Mouse (Mus musculus) forebrain, embryonic 16.5 days (tissue): Measurements from ENCODE around the gene Trem3. TPM values are rescaled to one million over a fixed set of nuclear protein-coding genes. Genes with fewer than 3 reads are reported as not detected.

Experiments
- ATAC-seq: fragments of 200-750 bp; cut with Nextera tagmentation; 2 replicates; pipeline ENCODE4 v1.8.0; 2017; ENCODE audit warnings: mild to moderate bottlenecking, moderate library complexity
- H3K27ac ChIP-seq: fragments of 300-500 bp; sonication (generic); 2 replicates; pipeline ENCODE4 v1.5.1; 2014; ENCODE audit warnings: low read length, control low read depth
- H3K27me3 ChIP-seq: fragments of 300-500 bp; sonication (generic); replicated peaks from 2 replicates; pipeline ENCODE4 v1.6.1; 2014; ENCODE audit warnings: low read length; ENCODE audit not compliant: control insufficient read depth, insufficient read depth
- H3K36me3 ChIP-seq: fragments of 300-500 bp; sonication (generic); 2 replicates; pipeline ENCODE4 v1.6.1; 2014; ENCODE audit not compliant: control insufficient read depth, insufficient read depth
- H3K4me1 ChIP-seq: fragments of 300-500 bp; sonication (generic); replicated peaks from 2 replicates; pipeline ENCODE4 v1.6.1; 2014; ENCODE audit warnings: low read length; ENCODE audit not compliant: control insufficient read depth, insufficient read depth
- H3K4me2 ChIP-seq: fragments of 300-500 bp; sonication (generic); 2 replicates; pipeline ENCODE4 v1.6.1; 2014; ENCODE audit warnings: mild to moderate bottlenecking, low read length, control low read depth
- H3K4me3 ChIP-seq: fragments of 300-500 bp; sonication (generic); replicated peaks from 2 replicates; pipeline ENCODE4 v1.5.1; 2014; ENCODE audit warnings: mild to moderate bottlenecking, low read length, control low read depth
- H3K9ac ChIP-seq: fragments of 300-500 bp; sonication (generic); replicated peaks from 2 replicates; pipeline ENCODE4 v1.6.1; 2014; ENCODE audit warnings: low read depth, low read length, control low read depth
- H3K9me3 ChIP-seq: fragments of 300-500 bp; sonication (generic); 2 replicates; pipeline ENCODE4 v1.6.1; 2016; ENCODE audit warnings: low read length; ENCODE audit not compliant: control insufficient read depth
- WGBS: fragments of 180-500 bp; shearing (Covaris S2); extraction: QIAGEN DNeasy Blood & Tissue Kit; methylation state at CpG from one replicate; pipeline ENCODE4 v1.1.7; 2014; 5-methylcytosine and 5-hydroxymethylcytosine counted together
- polyA plus RNA-seq: library from polyadenylated mRNA; unstranded; fragments of >200 nt; fragmentation: Nextera tagmentation; extraction: Ambion mirVana; gene quantifications from 2 replicates; pipeline ENCODE4 v1.2.1, GENCODE M21; 2015

Gene Trem3
- not detected in 2 replicates for polyA plus RNA-seq

- Histone ChIP-seq H3K9ac (no peak within 1 kb of the TSS), H3K36me3 (no peaks in the 10 kb centered on the region), H3K4me3 (no peak within 1 kb of the TSS), H3K4me2 (no peak within 1 kb of the TSS), H3K4me1 (no peaks in the 10 kb centered on the region), H3K9me3 (no peaks in the 10 kb centered on the region), H3K27me3 (no peaks in the 10 kb centered on the region), H3K27ac (no peak within 1 kb of the TSS)
- 85% methylated on average over 11 of the region's 11 CpGs for WGBS
- ATAC-seq: no peak
These were observed at the start of gene Trem3 for GRCm38 (mm10) chr17:48247221-48247928. Gene Trem3, plus strand, starts transcription at chr17:48247777.

- Histone ChIP-seq H3K9me3 (0 out of 2 replicates have a peak, but pooled peaks cover 4% of the 10 kb centered on the region), H3K27ac (no peak overlapping the region), H3K27me3 (no peaks in the 10 kb centered on the region), H3K9ac (no peak overlapping the region), H3K4me1 (no peaks in the 10 kb centered on the region), H3K4me2 (no peak overlapping the region), H3K36me3 (no peaks in the 10 kb centered on the region), H3K4me3 (no peak overlapping the region)
- ATAC-seq: no peak
- 97% methylated on average over 12 of the region's 12 CpGs for WGBS
These were observed 44.5 kb upstream of the Trem3 start for GRCm38 (mm10) chr17:48203086-48203485.

- WGBS: 96% methylated on average over 12 of the region's 12 CpGs
- Histone ChIP-seq H3K4me1 (no peaks in the 10 kb centered on the region), H3K27ac (no peak overlapping the region), H3K4me2 (no peak overlapping the region), H3K36me3 (no peaks in the 10 kb centered on the region), H3K4me3 (no peak overlapping the region), H3K9ac (no peak overlapping the region), H3K27me3 (no peaks in the 10 kb centered on the region), H3K9me3 (no peaks in the 10 kb centered on the region)
- ATAC-seq: no peak
These were observed 35.0 kb upstream of the Trem3 start for GRCm38 (mm10) chr17:48212596-48212995.

- Histone ChIP-seq H3K9ac (no peak overlapping the region), H3K27me3 (no peaks in the 10 kb centered on the region), H3K9me3 (no peaks in the 10 kb centered on the region), H3K4me2 (no peak overlapping the region), H3K4me1 (no peaks in the 10 kb centered on the region), H3K27ac (no peak overlapping the region), H3K4me3 (no peak overlapping the region), H3K36me3 (no peaks in the 10 kb centered on the region)
- WGBS: 71% methylated on average over 5 of the region's 5 CpGs
- no peak for ATAC-seq
These were observed 34.1 kb upstream of the Trem3 start for GRCm38 (mm10) chr17:48213511-48213910.

- H3K4me3 ChIP-seq: no peak overlapping the region
- no peak for ATAC-seq
- no peaks in the 10 kb centered on the region for H3K36me3 ChIP-seq
- H3K9ac ChIP-seq: no peak overlapping the region
- no peak overlapping the region for H3K27ac ChIP-seq
- no peaks in the 10 kb centered on the region for H3K27me3 ChIP-seq
- H3K4me1 ChIP-seq: no peaks in the 10 kb centered on the region
- no peak overlapping the region for H3K4me2 ChIP-seq
- H3K9me3 ChIP-seq: no peaks in the 10 kb centered on the region
- 91% methylated on average over 1 of the region's 1 CpGs for WGBS
These were observed 32.1 kb upstream of the Trem3 start for GRCm38 (mm10) chr17:48215429-48215828.

- H3K9ac ChIP-seq: no peak overlapping the region
- H3K4me1 ChIP-seq: no peaks in the 10 kb centered on the region
- no peak for ATAC-seq
- no peaks in the 10 kb centered on the region for H3K27me3 ChIP-seq
- no peak overlapping the region for H3K4me3 ChIP-seq
- no peaks in the 10 kb centered on the region for H3K9me3 ChIP-seq
- 89% methylated on average over 7 of the region's 7 CpGs for WGBS
- H3K4me2 ChIP-seq: no peak overlapping the region
- H3K27ac ChIP-seq: no peak overlapping the region
- H3K36me3 ChIP-seq: no peaks in the 10 kb centered on the region
These were observed 16.9 kb upstream of the Trem3 start for GRCm38 (mm10) chr17:48230680-48231079.

- H3K4me2 ChIP-seq: no peak within 1 kb of the TSS
- 81% methylated on average over 6 of the region's 6 CpGs for WGBS
- H3K27ac ChIP-seq: no peak within 1 kb of the TSS
- no peaks in the 10 kb centered on the region for H3K36me3 ChIP-seq
- no peak within 1 kb of the TSS for H3K4me3 ChIP-seq
- H3K4me1 ChIP-seq: no peaks in the 10 kb centered on the region
- no peak within 1 kb of the TSS for H3K9ac ChIP-seq
- no peaks in the 10 kb centered on the region for H3K9me3 ChIP-seq
- ATAC-seq: no peak
- H3K27me3 ChIP-seq: no peaks in the 10 kb centered on the region
These were observed 15.1 kb upstream of the Trem3 start, which contains the start of gene Trem1 for GRCm38 (mm10) chr17:48232518-48232917. Gene Trem1, plus strand, starts transcription at chr17:48232768.

- 87% methylated on average over 4 of the region's 4 CpGs for WGBS
- ATAC-seq: no peak
- no peaks in the 10 kb centered on the region for H3K27me3 ChIP-seq
These were observed 13.8 kb upstream of the Trem3 start for GRCm38 (mm10) chr17:48233789-48234188.

GRCm38 (mm10) chr17:48234550-48234949, 13.0 kb upstream of the Trem3 start:
- Histone ChIP-seq H3K4me2 (no peak overlapping the region), H3K27me3 (no peaks in the 10 kb centered on the region), H3K4me1 (no peaks in the 10 kb centered on the region), H3K9ac (no peak overlapping the region), H3K36me3 (no peaks in the 10 kb centered on the region), H3K9me3 (no peaks in the 10 kb centered on the region), H3K4me3 (no peak overlapping the region), H3K27ac (no peak overlapping the region)
- no peak for ATAC-seq
- WGBS: 79% methylated on average over 5 of the region's 5 CpGs

More at GRCm38 (mm10) chr17:48233789-48234188, 13.8 kb upstream of the Trem3 start:
- no peaks in the 10 kb centered on the region for H3K36me3 ChIP-seq
- H3K27ac ChIP-seq: no peak overlapping the region
- H3K4me2 ChIP-seq: no peak overlapping the region
- no peaks in the 10 kb centered on the region for H3K4me1 ChIP-seq
- H3K9me3 ChIP-seq: no peaks in the 10 kb centered on the region
- no peak overlapping the region for H3K4me3 ChIP-seq
- no peak overlapping the region for H3K9ac ChIP-seq
